Mouse (Mus musculus) kidney, adult 10 weeks (tissue): ENCODE measurements around the gene Klra4. TPM values are rescaled to one million over a fixed set of nuclear protein-coding genes. Genes with fewer than 3 reads are reported as not detected.

ENCODE experiments used
- polyA plus RNA-seq: library from polyadenylated mRNA; stranded (reverse); fragments of 350-450 nt; fragmentation: Illumina TruSeq; extraction: RNeasy Lipid Tissue Mini Kit (QIAGEN cat#74804); gene quantifications from one replicate; pipeline ENCODE4 v1.2.3, GENCODE M21; 2014; ENCODE audit warnings: low read depth, low replicate concordance

The Klra4 gene
- polyA plus RNA-seq: not detected

DNA sequence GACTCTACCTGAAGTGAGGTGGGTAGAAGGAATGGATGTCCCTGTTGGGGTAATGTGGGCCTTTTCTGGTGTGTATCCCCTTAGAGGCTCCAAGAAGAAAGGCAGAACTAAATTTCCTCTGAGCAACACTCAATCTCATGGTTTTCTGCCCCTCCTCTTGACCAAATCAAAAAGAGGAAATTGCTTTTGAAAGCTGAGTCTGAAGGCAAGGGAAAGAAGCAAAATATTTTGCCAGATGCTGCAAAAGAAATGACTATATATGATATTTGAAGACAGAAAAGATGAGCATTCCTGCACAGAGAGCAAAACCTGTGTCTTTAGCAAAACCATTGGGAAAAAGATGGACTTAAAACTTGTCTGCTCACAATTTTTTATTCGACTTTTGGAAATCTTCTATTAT lies at the start of gene Klra4:
Gene Klra4 (minus strand): TSS at position 101 of the 400 bp plus-strand sequence.

DNA sequence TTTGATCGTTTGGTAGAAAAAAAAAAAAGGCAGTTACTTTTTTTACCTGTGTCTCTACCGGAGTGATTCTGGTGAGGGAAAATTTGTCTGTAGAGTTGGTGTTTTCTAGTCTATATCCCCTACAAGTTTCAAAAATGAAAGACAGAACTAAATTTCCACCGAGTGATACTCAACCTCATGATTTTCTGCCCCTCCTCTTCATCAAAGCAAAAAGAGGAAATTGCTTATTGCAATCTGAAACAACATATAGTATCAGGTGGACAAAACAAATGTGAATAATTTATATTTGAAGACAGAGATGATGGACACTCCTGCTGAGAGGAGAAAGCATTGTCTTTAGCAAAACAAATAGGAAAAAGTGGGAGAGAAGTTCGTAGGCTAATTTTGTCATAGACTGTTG lies 40.2 kb downstream of the Klra4 start, which contains the start of gene Klra6:
Gene Klra6 (minus strand): TSS at position 101 of the 400 bp plus-strand sequence.

Other genes starting within 250 kb of the Klra4 start
- not detected for gene Gm17631, start 204.6 kb downstream of the Klra4 start, polyA plus RNA-seq
- gene Klra17, start 190.6 kb downstream of the Klra4 start, polyA plus RNA-seq: not detected
- not detected for gene Klra5, start 149.6 kb downstream of the Klra4 start, polyA plus RNA-seq
- gene Klra6, start 40.3 kb downstream of the Klra4 start, polyA plus RNA-seq: not detected
- not detected for gene Klra8, start 62.6 kb upstream of the Klra4 start, polyA plus RNA-seq
- gene Klra9, start 125.8 kb upstream of the Klra4 start, polyA plus RNA-seq: 0.40 TPM
- gene Klra7, start 166.1 kb upstream of the Klra4 start, polyA plus RNA-seq: not detected
- gene Klra10, start 214.7 kb upstream of the Klra4 start, polyA plus RNA-seq: not detected